Mouse (Mus musculus) olfactory bulb, adult 2 months (tissue): Measurements from ENCODE around the gene Rai2.

Experiments
- CTCF ChIP-seq: fragments of 200-500 bp; IDR thresholded peaks from 2 replicates; pipeline ENCODE4 v1.5.1; 2012; ENCODE audit warnings: low read depth, mild to moderate bottlenecking, low read length, moderate library complexity; ENCODE audit not compliant: insufficient read depth
- POLR2A ChIP-seq: fragments of 200-500 bp; IDR thresholded peaks from 2 replicates; pipeline ENCODE4 v1.6.1; 2012; ENCODE audit warnings: mild to moderate bottlenecking, low read depth, low read length, moderate library complexity; ENCODE audit not compliant: insufficient read depth

GRCm38 (mm10) chrX:161745296-161745695 lies 28.4 kb downstream of the Rai2 start:
- no peak for TF ChIP-seq POLR2A
- TF ChIP-seq CTCF: no peak
